Mouse (Mus musculus): ENCODE measurements at regions not wholly inside any gene's neighbourhood (a gene's known extent, or its start where the extent isn't known, plus 50 kb on each side); places are given as distances from the start of the nearest gene placed in this dataset.

DNA sequence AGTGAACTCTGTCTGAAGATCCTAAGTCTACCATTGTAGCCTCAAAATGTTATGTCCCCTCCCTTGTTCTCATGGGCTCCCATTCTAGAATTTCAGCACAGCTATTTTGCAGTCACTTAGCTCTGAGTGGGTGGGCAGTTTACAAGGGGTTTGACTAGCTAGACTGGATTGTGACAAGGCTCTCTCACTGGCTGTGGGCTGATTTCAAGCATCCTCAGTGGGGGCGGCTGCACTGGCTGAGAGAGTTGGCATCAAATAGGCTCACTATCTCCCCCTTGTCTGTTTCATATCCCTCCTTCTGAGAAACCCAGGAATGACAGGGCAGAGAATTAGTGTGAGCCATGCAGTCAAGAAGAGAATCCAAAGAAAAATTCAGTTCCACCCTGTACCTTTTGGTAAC is 88.4 kb upstream of the Sv2c start:
- Histone ChIP-seq H3K27me3 (replicated peaks; ENCODE audit: control insufficient read depth, insufficient read depth, low read length) (no peaks in the 10 kb centered on the region), H3K9me3 (ENCODE audit: control insufficient read depth, low read length) (no peaks in the 10 kb centered on the region), H3K36me3 (ENCODE audit: control insufficient read depth, insufficient read depth, low read length) (no peaks in the 10 kb centered on the region), H3K9ac (ENCODE audit: low read depth, low read length) (no peak overlapping the region), H3K27ac (replicated peaks; ENCODE audit: low read depth, low read length) (no peak overlapping the region), H3K4me1 (ENCODE audit: control insufficient read depth, insufficient read depth, low read length) (no peaks in the 10 kb centered on the region), H3K4me3 (ENCODE audit: low read depth, low read length) (no peak overlapping the region), H3K4me2 (ENCODE audit: low read depth, low read length) (no peak overlapping the region)
- DNase-seq (ENCODE audit: low spot score) (no peak), ATAC-seq (ENCODE audit: low read depth) (no peak)
- 50% methylated on average over 1 of the region's 1 CpGs for WGBS

DNA sequence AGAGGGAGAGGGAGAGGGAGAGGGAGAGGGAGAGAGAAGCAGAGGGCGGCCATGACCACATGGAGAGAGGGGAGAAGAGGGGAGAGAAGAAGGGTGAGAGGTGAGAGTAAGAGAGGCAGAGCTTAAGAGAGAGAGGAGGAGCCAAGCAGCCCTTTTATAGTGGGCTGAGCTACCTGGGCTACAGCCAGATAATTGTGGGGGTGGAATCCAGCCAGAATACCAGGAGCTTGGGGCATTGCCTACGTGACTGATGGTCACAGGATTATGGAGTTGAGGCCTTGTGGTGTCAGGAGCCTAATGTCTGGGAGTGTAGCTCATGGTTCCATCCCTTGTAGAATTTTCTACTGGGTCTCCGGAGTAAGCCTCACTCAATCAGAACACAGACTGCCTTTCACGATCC is 83.1 kb upstream of the Sv2c start:
- Histone ChIP-seq H3K27ac (replicated peaks; ENCODE audit: low read depth, low read length) (no peak overlapping the region), H3K4me2 (ENCODE audit: low read depth, low read length) (no peak overlapping the region), H3K9me3 (ENCODE audit: control insufficient read depth, low read length) (no peaks in the 10 kb centered on the region), H3K27me3 (replicated peaks; ENCODE audit: control insufficient read depth, insufficient read depth, low read length) (no peaks in the 10 kb centered on the region), H3K4me3 (ENCODE audit: low read depth, low read length) (no peak overlapping the region), H3K9ac (ENCODE audit: low read depth, low read length) (no peak overlapping the region), H3K4me1 (ENCODE audit: control insufficient read depth, insufficient read depth, low read length) (no peaks in the 10 kb centered on the region), H3K36me3 (ENCODE audit: control insufficient read depth, insufficient read depth, low read length) (no peaks in the 10 kb centered on the region)
- WGBS: 74% methylated on average over 4 of the region's 4 CpGs
- no peak for ATAC-seq (ENCODE audit: low read depth)
- DNase-seq (ENCODE audit: low spot score): no peak

- no peaks in the 10 kb centered on the region for H3K36me3 ChIP-seq (ENCODE audit: control insufficient read depth, insufficient read depth, low read length)
- no peaks in the 10 kb centered on the region for H3K27me3 ChIP-seq (replicated peaks; ENCODE audit: control insufficient read depth, insufficient read depth, low read length)
- H3K9ac ChIP-seq (ENCODE audit: low read depth, low read length): no peak overlapping the region
- no peak for DNase-seq (ENCODE audit: low spot score)
- no peak overlapping the region for H3K27ac ChIP-seq (replicated peaks; ENCODE audit: low read depth, low read length)
- H3K4me3 ChIP-seq (ENCODE audit: low read depth, low read length): no peak overlapping the region
- H3K4me2 ChIP-seq (ENCODE audit: low read depth, low read length): no peak overlapping the region
- ATAC-seq (ENCODE audit: low read depth): no peak
- no peaks in the 10 kb centered on the region for H3K4me1 ChIP-seq (ENCODE audit: control insufficient read depth, insufficient read depth, low read length)
- no peaks in the 10 kb centered on the region for H3K9me3 ChIP-seq (ENCODE audit: control insufficient read depth, low read length)
- WGBS: 70% methylated on average over 6 of the region's 6 CpGs
These were observed 82.7 kb upstream of the Sv2c start for GRCm38 (mm10) chr13:96215046-96215445.

DNA sequence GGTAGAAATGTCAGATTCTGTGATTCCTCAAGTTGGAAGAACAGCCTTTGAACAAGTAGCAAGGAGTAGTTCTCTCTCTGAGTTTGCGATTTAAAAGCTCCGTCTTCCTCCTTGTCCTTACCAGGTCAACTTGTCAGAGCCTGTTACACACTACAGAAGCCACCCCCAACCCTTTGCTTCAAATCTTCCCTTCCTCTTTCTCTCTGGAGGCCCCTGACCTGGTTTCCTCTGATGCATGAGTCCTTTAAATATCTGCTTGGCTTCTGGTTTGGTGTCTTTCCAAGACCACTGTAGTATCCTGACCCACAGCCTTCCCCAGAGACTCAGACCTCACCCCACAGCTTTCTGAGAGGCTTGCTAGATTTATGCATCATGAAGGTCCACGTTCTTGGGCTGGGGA is 73.7 kb upstream of the Sv2c start:
- no peaks in the 10 kb centered on the region for H3K27me3 ChIP-seq (replicated peaks; ENCODE audit: control insufficient read depth, insufficient read depth, low read length)
- no peak for DNase-seq (ENCODE audit: low spot score)
- no peak overlapping the region for H3K9ac ChIP-seq (ENCODE audit: low read depth, low read length)
- no peaks in the 10 kb centered on the region for H3K9me3 ChIP-seq (ENCODE audit: control insufficient read depth, low read length)
- ATAC-seq (ENCODE audit: low read depth): no peak
- H3K27ac ChIP-seq (replicated peaks; ENCODE audit: low read depth, low read length): no peak overlapping the region
- H3K4me3 ChIP-seq (ENCODE audit: low read depth, low read length): no peak overlapping the region
- H3K4me1 ChIP-seq (ENCODE audit: control insufficient read depth, insufficient read depth, low read length): no peaks in the 10 kb centered on the region
- 81% methylated on average over 3 of the region's 3 CpGs for WGBS
- no peak overlapping the region for H3K4me2 ChIP-seq (ENCODE audit: low read depth, low read length)
- no peaks in the 10 kb centered on the region for H3K36me3 ChIP-seq (ENCODE audit: control insufficient read depth, insufficient read depth, low read length)

DNA sequence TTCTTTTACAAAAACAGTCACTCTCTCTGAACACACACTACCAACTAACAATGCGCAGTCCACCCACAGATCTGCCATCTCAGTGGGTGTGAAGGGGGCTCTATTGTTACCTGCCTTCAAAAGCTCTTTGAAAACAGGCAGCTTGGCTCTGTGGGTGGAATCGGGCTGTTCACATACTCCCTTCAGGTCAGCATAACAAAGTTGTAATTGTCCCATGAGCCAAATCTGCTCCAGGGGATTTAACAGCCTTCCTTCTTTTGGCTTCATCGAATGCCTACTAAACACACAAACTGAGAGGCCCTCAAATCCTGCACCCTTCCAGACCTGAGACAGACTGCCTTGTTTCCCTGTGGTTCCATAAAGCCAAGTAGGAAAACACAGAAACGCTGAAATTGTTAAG is 56.2 kb upstream of the Sv2c start:
- ATAC-seq (ENCODE audit: low read depth) (no peak), DNase-seq (ENCODE audit: low spot score) (peak; percentile 16)
- H3K36me3 ChIP-seq (ENCODE audit: control insufficient read depth, insufficient read depth, low read length): no peaks in the 10 kb centered on the region
- no peak overlapping the region for H3K4me2 ChIP-seq (ENCODE audit: low read depth, low read length)
- H3K9ac ChIP-seq (ENCODE audit: low read depth, low read length): no peak overlapping the region
- no peak overlapping the region for H3K4me3 ChIP-seq (ENCODE audit: low read depth, low read length)
- H3K9me3 ChIP-seq (ENCODE audit: control insufficient read depth, low read length): peaks cover 6% of the 10 kb centered on the region; the same call in 1 of the 2 replicates
- 0 out of 2 replicates have a peak, but pooled peaks cover 4% of the 10 kb centered on the region for H3K4me1 ChIP-seq (ENCODE audit: control insufficient read depth, insufficient read depth, low read length)
- H3K27ac ChIP-seq (replicated peaks; ENCODE audit: low read depth, low read length): no peak overlapping the region
- H3K27me3 ChIP-seq (replicated peaks; ENCODE audit: control insufficient read depth, insufficient read depth, low read length): no peaks in the 10 kb centered on the region
- 27% methylated on average over 4 of the region's 4 CpGs for WGBS
